Mouse (Mus musculus): Measurements from ENCODE around the gene Baz2b. TPM values are rescaled to one million over a fixed set of nuclear protein-coding genes. Genes with fewer than 3 reads are reported as not detected.

The Baz2b gene
- polyA plus RNA-seq (2015; fragmentation: Nextera tagmentation; extraction: Ambion mirVana) = 50.5 and 53.5 TPM in 2 replicates

GRCm38 (mm10) chr2:60209703-60210651, at the start of gene Baz2b, which contains the start of gene March7:
Gene Baz2b, minus strand, starts transcription at chr2:60209839.
Gene March7, plus strand, starts transcription at chr2:60209887.

DNA sequence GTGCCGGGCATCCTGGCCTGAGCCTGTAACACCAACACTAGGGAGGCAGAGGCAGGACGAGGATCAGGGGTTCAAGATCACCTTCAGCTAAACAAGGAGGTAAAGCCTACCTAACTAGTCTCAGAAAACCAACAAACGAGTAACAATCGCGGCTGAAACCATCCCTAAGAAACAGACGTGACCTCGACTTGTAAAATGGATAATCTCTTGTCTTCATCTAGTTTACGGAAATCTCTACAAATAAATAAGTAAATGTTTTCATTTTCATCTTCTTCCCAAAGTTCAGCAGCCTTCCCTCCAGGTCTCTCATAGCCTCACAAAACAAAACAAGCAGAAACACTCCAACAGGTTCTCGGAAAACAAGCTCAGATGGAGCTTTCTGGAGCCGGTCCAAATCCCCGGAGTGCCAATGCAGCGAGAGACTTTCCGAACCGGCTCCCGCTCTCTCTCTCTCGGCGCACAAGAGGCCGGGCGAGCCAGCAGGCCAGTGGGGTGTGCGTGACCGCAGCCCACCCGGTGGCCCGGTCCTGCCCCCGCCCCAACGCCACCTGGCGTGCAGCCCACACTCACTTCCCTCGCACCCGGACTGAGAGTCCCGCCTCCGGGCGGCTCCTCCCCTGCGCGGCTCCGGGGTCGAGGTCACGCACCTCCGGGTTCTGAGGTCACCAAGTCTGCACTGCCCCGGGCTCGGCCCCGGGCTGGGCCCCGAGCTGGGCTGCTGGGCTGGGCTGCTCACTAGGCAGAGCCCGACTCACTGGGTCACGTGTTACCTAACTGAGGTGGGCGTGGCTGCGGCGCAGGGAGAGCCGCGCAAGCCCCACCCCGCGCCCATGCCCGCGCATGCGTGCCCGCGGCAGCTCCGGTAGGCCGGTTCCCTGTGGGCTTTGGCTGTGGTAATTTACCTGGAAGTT, 327.6 kb downstream of the Baz2b start, which contains the start of gene Wdsub1:
Gene Wdsub1 (minus strand): TSS at position 761 of the 911 bp plus-strand sequence.

Other genes with a start within 250 kb of the Baz2b start
- gene March7, start within 50 bp of the Baz2b start, polyA plus RNA-seq (2015; fragmentation: Nextera tagmentation; extraction: Ambion mirVana) = 36.3 and 60.0 TPM in 2 replicates
- gene Cd302, start 74.6 kb upstream of the Baz2b start, polyA plus RNA-seq (2015; fragmentation: Nextera tagmentation; extraction: Ambion mirVana) = 57.5 and 84.5 TPM in 2 replicates
- 0.28 and 0.38 TPM in 2 replicates for gene Ly75, start 173.5 kb upstream of the Baz2b start, polyA plus RNA-seq (2015; fragmentation: Nextera tagmentation; extraction: Ambion mirVana)